Mouse (Mus musculus): ENCODE measurements at regions not wholly inside any gene's neighbourhood (a gene's known extent, or its start where the extent isn't known, plus 50 kb on each side); places are given as distances from the start of the nearest gene placed in this dataset.

DNA sequence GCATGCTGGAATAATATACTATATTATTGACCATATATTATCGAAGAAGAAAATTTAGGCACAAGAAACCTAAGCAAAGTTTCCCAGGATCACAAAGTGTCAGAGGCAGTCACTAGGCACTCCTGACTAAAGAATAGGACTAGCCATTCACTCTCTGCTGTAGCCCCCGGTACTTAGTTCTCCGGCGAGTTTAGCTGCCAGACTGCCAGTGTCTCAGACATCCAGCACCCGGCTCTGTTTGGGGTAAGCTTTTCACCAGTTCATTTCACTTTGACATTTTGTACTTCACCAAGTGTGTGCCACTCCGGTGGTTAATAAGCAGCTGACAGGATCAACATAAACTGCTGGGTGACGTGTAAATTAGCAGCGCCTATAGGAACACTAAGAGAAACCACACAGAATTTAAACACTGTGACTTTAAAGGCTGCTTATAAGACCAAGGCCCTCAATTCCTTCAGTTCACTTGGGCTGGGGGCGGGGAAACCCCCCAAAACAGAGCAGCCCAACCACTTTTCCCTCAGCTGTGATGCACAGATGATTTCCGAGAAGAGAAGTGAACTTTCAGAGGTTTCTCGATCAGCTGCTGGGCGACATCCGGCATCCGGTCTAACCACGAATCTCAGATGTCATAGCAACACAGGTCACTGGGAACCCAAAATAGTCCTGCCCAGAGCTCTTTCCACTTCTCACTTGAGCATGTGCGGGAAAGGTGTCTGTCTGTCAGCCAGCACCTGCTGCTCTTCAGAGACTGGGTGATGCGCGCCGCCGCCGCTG lies 234.3 kb downstream of the Gm5426 start:
- CTCF ChIA-PET, result interaction anchor here (0.6 to 1.2 kb wide), 2 partner anchors 34 to 170 kb away, joined by 3 read pairs; no protein-coding TSS in a partner anchor

DNA sequence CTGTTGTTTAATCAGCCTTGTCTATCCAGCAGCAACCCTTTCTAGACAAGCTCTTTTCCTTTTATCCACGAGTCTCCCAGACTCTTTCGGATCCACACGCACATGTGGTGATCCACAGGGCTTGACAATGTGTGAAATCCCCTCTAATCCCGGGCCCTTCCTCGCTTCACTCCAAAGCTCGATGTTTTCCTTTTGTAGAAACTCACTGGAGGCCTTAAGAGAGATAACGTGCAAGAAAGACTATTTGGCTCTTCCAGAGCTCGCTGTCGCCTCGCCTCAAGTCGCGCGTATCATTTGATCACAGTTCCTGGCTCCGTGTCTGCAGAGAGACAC lies 234.9 kb downstream of the Gm5426 start:
- CTCF ChIA-PET, result interaction anchor here (0.6 to 1.2 kb wide), 2 partner anchors 33 to 171 kb away, joined by 3 read pairs; no protein-coding TSS in a partner anchor

GRCm38 (mm10) chr10:96372616-96373346 lies 236.4 kb downstream of the Gm5426 start:
- CTCF ChIA-PET, result interaction anchor here (0.5 to 1.0 kb wide), 6 partner anchors 24 to 243 kb away, joined by 3 to 7 read pairs (median 3); no protein-coding TSS in a partner anchor

DNA sequence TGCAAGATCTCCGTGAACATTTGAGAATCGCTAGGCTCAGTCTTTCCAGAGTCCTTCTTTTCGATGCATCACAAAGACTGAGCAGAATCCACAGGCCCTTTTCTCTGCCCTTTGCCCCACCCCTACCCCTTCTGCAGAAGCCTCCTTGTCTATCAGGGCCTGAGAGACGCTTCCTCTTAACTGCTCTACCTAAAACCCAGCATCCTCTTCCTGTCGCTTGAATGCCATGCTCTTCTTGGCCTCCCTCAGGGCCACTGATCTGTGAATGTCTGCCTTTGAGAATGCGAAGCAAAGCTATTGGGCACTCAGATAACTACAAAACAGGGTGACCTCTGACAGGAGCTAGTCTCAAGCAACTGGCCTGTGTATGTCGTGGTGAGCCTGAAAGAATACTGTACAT lies 237.1 kb downstream of the Gm5426 start:
- CTCF ChIA-PET, result interaction anchor here (0.5 to 1.0 kb wide), 3 partner anchors 23 to 80 kb away, joined by 3 to 5 read pairs (median 3); no protein-coding TSS in a partner anchor

GRCm38 (mm10) chr10:96374293-96375069 lies 238.1 kb downstream of the Gm5426 start:
- CTCF ChIA-PET, result interaction anchor here (1.0 to 1.3 kb wide), 2 partner anchors 17 to 24 kb away, joined by 3 to 4 read pairs; no protein-coding TSS in a partner anchor

DNA sequence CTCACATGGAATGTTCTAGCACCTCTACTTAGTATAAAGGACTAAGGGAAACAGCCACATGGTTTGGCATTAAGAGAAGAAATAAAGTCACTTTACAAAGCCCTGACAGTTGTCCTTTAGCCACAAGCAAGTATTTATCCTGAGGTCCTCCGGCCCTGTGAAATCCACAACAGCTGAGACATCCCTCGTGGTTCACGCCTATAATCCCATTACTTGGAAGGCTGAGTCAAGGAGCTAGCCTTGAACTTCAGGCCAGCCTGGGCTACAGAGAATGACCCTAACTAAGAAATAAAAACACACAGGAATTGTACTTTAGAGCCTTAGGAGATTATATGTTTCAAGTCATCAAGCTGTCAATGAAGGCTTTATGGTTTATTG lies 238.7 kb downstream of the Gm5426 start:
- CTCF ChIA-PET, result interaction anchor here (1.0 to 1.3 kb wide), 2 partner anchors 16 to 24 kb away, joined by 3 to 4 read pairs; no protein-coding TSS in a partner anchor

DNA sequence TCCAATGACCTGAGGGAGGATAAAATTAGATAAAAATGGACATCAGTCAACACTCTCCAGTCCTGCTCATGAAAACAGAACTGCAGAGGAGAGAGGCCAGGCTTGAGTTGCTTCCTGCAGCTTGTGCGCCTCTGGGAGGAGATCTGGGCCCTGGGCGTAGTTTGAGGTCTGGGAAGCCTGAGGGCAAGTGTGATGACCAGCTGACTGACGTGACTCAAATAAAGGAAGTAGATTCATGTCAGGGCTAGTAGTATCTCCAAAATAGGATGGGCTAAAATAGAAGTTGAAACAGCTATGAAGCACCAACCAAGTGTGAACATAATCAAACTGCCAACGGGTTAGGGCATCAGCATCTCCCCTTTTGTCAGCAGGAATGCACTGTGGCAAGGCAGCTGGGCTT lies 239.3 kb upstream of the Btg1 start:
- CTCF ChIA-PET, result interaction anchor here (0.6 to 0.7 kb wide), 2 partner anchors 13 to 935 kb away, joined by 9 to 17 read pairs; no protein-coding TSS in a partner anchor

- CTCF ChIA-PET, result no interaction called here
Observed at GRCm38 (mm10) chr10:96379016-96379771, 237.6 kb upstream of the Btg1 start.

DNA sequence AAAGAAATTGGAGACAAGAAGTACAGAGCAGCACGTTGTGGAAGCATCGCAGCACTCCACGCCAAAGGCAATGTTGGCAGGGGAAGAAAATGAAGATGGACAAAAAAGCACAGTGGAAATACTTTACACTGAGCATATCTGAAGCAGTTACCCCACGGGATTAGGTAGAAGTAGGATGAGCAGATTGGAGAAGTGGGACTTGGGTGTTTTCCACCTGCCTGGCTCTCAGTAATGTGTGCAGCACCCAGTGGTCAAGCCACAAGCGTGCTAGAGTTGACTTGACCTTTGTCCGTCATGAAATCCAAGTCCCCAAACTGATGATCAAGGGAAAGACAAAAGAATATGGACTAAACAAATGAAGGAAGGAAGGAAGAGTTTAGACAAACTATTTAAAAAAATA lies 235.1 kb upstream of the Btg1 start:
- CTCF ChIA-PET, result interaction anchor here (0.6 kb wide), 1 partner anchor 25 kb away, joined by 3 read pairs; no protein-coding TSS in a partner anchor

DNA sequence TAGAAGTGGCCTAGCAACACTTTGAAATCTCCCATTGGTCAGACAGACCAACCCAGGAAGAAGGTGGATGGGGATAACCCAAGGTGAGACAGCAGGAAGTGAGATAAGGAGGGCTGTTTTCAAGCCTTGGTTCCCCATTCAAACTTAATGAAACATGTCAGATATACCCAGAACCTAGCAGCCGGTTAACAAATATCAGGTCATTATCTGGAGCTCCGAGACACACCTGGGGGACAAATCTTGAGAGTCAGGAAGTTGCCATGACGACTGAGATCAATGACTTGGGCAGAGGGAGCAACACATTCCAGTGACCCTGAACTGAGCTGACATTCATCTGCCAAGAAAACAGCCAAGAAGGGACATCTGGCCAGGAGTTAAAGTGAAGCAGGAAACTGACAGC lies 225.1 kb upstream of the Btg1 start:
- CTCF ChIA-PET, result interaction anchor here (0.7 to 1.2 kb wide), 2 partner anchors 14 to 17 kb away, joined by 3 to 5 read pairs; no protein-coding TSS in a partner anchor

DNA sequence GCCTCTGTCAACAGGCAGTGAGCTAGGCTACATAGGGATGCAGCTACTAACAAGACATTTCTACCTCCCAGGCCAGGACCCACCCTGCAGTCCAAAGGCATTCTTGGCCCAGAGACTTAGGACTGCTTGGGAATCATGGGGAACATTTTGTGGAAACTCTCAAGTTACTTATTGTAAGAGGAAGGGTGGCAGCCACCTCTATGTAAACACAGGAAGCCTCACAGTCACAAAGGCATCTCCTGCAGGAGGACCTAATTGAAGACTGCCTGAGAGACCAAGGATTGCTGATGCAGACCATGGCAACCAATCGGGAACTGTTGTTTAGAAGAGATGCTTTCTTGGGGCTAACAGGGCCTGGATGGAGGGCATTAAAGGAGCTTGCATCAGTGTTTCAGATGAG lies 224.0 kb upstream of the Btg1 start:
- CTCF ChIA-PET, result no interaction called here

DNA sequence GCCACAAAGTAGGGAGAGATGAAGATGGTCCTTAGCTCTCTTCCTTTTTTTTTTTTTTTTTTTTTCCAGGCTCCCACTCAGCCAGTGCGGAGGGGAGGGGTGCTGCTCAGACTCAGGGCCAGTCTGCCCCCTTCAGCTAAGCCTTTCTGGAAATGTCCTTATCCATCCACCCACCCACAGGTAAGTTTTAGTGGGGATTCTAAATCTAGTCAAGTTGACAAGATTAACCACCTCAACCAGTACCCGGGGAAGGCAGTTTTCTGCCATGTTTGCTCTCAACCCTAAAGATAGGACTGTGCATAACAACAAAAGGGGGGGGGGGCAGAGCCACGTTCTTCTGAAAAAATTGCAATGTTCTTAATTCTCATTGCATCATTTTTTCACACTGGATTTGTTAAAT lies 222.6 kb upstream of the Btg1 start:
- CTCF ChIA-PET, result interaction anchor here (0.6 kb wide), 2 partner anchors 26 to 63 kb away, joined by 3 to 4 read pairs; no protein-coding TSS in a partner anchor

DNA sequence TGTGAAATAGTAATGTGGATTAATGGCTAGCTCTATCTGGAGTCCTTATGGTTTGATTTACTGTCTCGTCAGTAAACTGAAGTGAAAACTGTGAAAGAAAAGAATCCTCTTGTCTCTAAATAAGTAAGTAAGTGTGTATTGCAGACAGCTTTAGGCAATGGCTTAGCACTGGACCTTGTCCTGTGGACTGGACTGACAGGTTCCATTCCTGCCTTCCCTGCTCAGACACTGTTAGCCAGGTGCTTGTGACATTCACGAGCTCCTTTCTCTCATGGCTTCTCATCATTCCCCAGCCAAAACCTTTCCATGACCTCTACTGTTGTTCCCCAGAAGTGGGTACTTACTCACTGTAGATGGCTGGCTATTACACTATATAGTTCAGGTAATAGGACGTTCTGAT lies 221.8 kb upstream of the Btg1 start:
- CTCF ChIA-PET, result no interaction called here

GRCm38 (mm10) chr10:96397931-96398561 lies 218.8 kb upstream of the Btg1 start:
- CTCF ChIA-PET, result interaction anchor here (0.6 to 1.5 kb wide), 5 partner anchors 23 to 941 kb away, joined by 3 to 7 read pairs (median 4); no protein-coding TSS in a partner anchor

GRCm38 (mm10) chr10:96398562-96399288 lies 218.1 kb upstream of the Btg1 start:
- CTCF ChIA-PET, result interaction anchor here (0.6 to 1.5 kb wide), 5 partner anchors 24 to 770 kb away, joined by 3 to 7 read pairs (median 5); no protein-coding TSS in a partner anchor

DNA sequence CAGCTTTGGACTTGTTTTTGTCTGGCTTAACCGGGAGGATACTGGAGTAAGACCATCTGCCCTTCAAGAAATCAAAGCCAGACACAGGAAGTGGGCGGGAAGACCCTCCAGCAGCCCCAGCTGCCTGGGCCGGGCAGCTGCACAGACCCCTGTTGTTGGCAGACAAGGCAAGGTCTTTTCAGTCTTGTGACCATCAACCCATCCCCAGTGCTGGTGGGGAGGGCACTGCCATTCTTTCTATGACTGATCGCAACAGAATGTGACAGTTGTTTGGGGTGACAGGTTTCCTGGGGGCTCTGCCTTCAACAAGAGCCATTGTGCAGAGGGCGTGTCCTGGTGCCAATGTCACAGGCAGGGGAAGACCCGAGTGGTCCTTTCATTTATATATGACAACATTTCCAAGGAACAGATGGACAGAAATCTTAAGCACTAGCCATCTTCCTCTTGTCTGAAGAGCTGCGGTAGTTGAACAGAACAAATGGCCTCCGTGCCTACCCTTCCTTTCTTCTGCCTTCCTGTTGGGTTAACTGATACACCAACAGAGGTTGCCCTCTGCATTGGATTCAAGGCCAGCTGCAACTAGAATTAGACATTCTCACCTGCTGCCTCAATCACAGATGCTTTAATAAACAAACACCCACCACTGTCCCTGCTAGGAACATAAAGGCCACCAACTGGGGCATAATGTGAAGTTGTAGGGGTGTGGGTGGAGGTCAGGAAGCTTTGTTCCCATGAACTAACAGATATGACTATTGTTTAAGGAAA lies 217.0 kb upstream of the Btg1 start:
- CTCF ChIA-PET, result interaction anchor here (1.4 to 1.5 kb wide), 2 partner anchors 12 to 25 kb away, joined by 4 to 6 read pairs; no protein-coding TSS in a partner anchor

DNA sequence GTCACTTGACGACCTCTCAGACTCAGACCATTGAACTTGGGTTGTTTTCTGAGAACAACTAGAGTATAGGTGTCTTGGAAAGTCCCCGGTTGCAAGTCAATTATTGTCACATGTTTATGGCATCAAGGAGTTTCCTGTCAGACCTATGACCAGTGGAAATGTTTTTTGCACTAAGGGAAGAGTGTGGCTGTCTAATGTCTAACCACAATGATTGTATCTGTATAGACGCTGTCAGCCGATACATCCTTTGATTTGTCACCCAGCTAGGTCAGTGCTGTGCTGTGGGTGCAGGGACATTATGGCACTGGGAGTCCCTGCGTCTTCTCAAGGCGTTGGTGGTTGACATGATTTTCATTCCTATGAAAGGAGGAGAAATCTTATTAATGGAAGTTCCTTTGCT lies 216.0 kb upstream of the Btg1 start:
- CTCF ChIA-PET, result interaction anchor here (1.4 kb wide), 1 partner anchor 13 kb away, joined by 6 read pairs; no protein-coding TSS in a partner anchor

- CTCF ChIA-PET, result no interaction called here
Observed at GRCm38 (mm10) chr10:96406306-96406705, 210.5 kb upstream of the Btg1 start.
